Mouse (Mus musculus): Measurements from ENCODE around the gene Gprc5b. TPM values are rescaled to one million over a fixed set of nuclear protein-coding genes. Genes with fewer than 3 reads are reported as not detected.

Gene Gprc5b
- polyA plus RNA-seq, 1 experiment from 2014 or later, result 4.9 TPM

DNA sequence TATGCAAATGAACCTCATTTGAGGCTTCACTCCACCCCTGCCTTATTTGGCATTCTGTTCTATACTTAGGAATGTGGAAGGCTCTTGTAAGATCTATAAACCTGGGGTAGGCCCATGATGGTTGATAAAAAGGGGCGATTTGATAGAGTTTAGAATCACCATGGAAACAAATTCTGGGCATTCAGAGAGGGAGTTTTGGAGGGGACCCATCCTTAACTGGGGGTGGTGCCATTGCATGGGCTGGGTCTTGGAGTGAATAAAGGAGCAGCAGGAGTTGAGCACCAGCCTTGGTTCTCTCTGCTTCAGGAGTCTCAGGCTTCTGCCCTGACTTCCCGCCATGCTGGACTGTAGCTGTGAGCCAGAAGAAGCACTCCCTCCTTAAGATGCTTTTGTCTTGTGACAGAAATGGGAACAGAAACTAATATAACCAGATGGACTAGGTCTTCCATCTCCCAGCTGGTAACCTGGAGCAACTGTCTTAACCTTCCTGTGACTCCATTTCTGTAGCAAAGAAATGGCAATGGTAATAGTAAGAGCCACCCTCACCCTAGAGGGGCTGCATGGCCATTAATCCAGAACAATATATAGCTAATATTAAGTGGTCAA is 46.2 kb downstream of the Gprc5b start:
- no peaks in the 10 kb centered on the region for H3K9me3 ChIP-seq (ENCODE audit: control insufficient read depth, low read length)

DNA sequence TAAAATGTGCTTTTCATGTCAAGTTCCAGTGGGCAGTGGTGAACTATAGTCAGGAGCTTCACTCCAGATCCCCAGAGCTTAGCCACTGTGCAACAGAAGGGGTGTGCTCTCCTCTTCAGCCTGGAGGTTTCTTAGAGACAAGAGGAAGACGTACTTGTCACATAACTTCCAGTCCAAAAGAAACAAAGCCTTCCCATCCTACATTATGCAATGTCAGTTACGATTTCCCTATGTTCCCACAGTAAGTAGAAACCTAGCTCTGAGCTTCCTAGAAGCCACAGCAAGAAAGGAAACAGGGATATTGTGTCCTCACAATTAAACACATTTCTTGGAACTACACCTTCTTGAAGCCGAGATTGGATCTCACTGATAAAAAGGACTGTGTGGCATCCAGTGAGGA is 47.8 kb downstream of the Gprc5b start:
- Histone ChIP-seq H3K27ac (ENCODE audit: low read depth, low read length) (no peak overlapping the region), H3K4me3 (ENCODE audit: low read depth, low read length) (no peak overlapping the region), H3K9ac (replicated peaks; ENCODE audit: low read depth, low read length) (no peak overlapping the region), H3K27me3 (ENCODE audit: control insufficient read depth, insufficient read depth, low read length) (no peaks in the 10 kb centered on the region), H3K4me2 (ENCODE audit: low read depth, low read length) (no peak overlapping the region), H3K36me3 (ENCODE audit: control insufficient read depth, insufficient read depth, low read length) (no peaks in the 10 kb centered on the region), H3K4me1 (ENCODE audit: control insufficient read depth, insufficient read depth, low read length) (no peaks in the 10 kb centered on the region), H3K9me3 (ENCODE audit: control insufficient read depth, low read length) (no peaks in the 10 kb centered on the region)
- WGBS, result 73% methylated on average over 3 of the region's 3 CpGs
- ATAC-seq (ENCODE audit: low read depth), result no peak

More for the DNA sequence above, 46.2 kb downstream of the Gprc5b start:
- H3K27me3 ChIP-seq (ENCODE audit: control insufficient read depth, insufficient read depth, low read length), result no peaks in the 10 kb centered on the region
- no peaks in the 10 kb centered on the region for H3K36me3 ChIP-seq (ENCODE audit: control insufficient read depth, insufficient read depth, low read length)
- H3K4me1 ChIP-seq (ENCODE audit: control insufficient read depth, insufficient read depth, low read length), result no peaks in the 10 kb centered on the region
- no peak overlapping the region for H3K9ac ChIP-seq (replicated peaks; ENCODE audit: low read depth, low read length)
- H3K4me3 ChIP-seq (ENCODE audit: low read depth, low read length), result no peak overlapping the region
- H3K4me2 ChIP-seq (ENCODE audit: low read depth, low read length), result no peak overlapping the region
- WGBS, result 65% methylated on average over 2 of the region's 2 CpGs
- no peak overlapping the region for H3K27ac ChIP-seq (ENCODE audit: low read depth, low read length)
- ATAC-seq (ENCODE audit: low read depth), result no peak

DNA sequence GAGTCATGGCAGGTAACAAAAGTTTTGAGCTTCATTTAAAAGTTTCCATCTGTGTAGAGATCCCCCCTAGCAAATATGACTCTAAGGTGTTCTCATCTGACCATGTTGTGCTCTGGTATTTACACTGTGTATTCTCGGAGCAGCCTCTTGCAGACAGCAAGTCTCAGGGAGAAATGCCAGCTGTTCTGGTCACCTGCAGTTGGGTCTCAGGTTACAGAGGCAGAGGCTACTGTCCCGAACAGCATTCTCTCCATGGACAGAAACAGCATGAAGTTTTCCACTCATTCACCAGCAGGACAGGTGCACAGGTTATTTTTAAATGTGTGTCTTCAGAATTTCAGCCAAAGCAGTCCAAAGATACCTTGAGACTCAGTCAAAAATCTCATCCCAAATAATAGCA is 50.1 kb downstream of the Gprc5b start:
- Histone ChIP-seq H3K27ac (ENCODE audit: low read depth, low read length) (no peak overlapping the region), H3K27me3 (ENCODE audit: control insufficient read depth, insufficient read depth, low read length) (no peaks in the 10 kb centered on the region), H3K36me3 (ENCODE audit: control insufficient read depth, insufficient read depth, low read length) (no peaks in the 10 kb centered on the region), H3K4me3 (ENCODE audit: low read depth, low read length) (no peak overlapping the region), H3K9me3 (ENCODE audit: control insufficient read depth, low read length) (no peaks in the 10 kb centered on the region), H3K9ac (replicated peaks; ENCODE audit: low read depth, low read length) (no peak overlapping the region), H3K4me1 (ENCODE audit: control insufficient read depth, insufficient read depth, low read length) (no peaks in the 10 kb centered on the region), H3K4me2 (ENCODE audit: low read depth, low read length) (no peak overlapping the region)
- no peak for ATAC-seq (ENCODE audit: low read depth)
- WGBS, result 32% methylated on average over 2 of the region's 2 CpGs

DNA sequence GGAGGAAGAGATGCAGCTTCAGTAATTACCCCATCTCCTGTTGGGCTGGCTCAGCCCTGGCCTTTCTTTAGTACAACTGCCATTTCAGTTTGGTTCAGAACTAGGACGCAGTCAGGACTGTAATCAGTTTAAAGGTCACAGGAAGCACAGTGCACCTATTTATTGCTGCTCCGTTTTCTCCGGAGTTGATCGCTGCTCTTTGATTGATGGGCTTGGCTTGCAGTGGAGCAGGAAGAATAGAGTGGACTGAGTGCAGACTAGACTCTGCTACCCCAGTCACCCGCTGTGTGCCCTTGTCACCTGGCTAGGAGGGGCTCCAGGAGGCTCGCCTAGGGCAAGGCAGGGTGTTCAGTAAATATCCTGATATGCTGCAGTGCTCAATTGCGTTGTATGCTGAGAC is 51.8 kb downstream of the Gprc5b start:
- Histone ChIP-seq H3K4me1 (ENCODE audit: control insufficient read depth, insufficient read depth, low read length) (no peaks in the 10 kb centered on the region), H3K36me3 (ENCODE audit: control insufficient read depth, insufficient read depth, low read length) (no peaks in the 10 kb centered on the region), H3K4me2 (ENCODE audit: low read depth, low read length) (no peak overlapping the region), H3K9me3 (ENCODE audit: control insufficient read depth, low read length) (no peaks in the 10 kb centered on the region), H3K4me3 (ENCODE audit: low read depth, low read length) (no peak overlapping the region), H3K27ac (ENCODE audit: low read depth, low read length) (no peak overlapping the region), H3K9ac (replicated peaks; ENCODE audit: low read depth, low read length) (no peak overlapping the region), H3K27me3 (ENCODE audit: control insufficient read depth, insufficient read depth, low read length) (no peaks in the 10 kb centered on the region)
- 28% methylated on average over 7 of the region's 7 CpGs for WGBS
- ATAC-seq (ENCODE audit: low read depth), result peak; percentile 49; the same call in 1 of the 2 replicates

DNA sequence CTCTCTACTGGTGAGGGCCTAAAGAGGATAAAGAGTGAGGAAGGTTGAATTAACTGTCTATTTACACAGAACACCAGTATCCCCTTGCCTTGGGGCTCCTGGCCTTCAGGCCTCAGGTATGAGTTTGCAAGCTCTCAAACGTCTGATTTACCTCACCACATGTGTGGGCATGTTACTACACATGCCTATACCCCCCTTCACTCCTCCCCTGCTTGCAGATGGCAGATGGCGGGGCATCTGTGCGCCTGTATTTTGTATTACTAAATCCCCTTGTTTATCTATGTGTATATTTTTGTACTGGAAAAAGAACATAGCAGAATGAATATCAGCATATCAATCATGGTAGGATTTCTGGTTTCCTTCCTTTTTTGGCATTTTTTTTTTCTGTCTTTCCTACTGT is 52.7 kb downstream of the Gprc5b start:
- H3K9me3 ChIP-seq (ENCODE audit: control insufficient read depth, low read length), result no peaks in the 10 kb centered on the region
- H3K9ac ChIP-seq (replicated peaks; ENCODE audit: low read depth, low read length), result no peak overlapping the region
- WGBS, result 78% methylated on average over 3 of the region's 3 CpGs
- ATAC-seq (ENCODE audit: low read depth), result no peak
- H3K36me3 ChIP-seq (ENCODE audit: control insufficient read depth, insufficient read depth, low read length), result no peaks in the 10 kb centered on the region
- H3K4me1 ChIP-seq (ENCODE audit: control insufficient read depth, insufficient read depth, low read length), result no peaks in the 10 kb centered on the region
- no peak overlapping the region for H3K4me3 ChIP-seq (ENCODE audit: low read depth, low read length)
- H3K4me2 ChIP-seq (ENCODE audit: low read depth, low read length), result no peak overlapping the region
- H3K27ac ChIP-seq (ENCODE audit: low read depth, low read length), result no peak overlapping the region
- no peaks in the 10 kb centered on the region for H3K27me3 ChIP-seq (ENCODE audit: control insufficient read depth, insufficient read depth, low read length)

DNA sequence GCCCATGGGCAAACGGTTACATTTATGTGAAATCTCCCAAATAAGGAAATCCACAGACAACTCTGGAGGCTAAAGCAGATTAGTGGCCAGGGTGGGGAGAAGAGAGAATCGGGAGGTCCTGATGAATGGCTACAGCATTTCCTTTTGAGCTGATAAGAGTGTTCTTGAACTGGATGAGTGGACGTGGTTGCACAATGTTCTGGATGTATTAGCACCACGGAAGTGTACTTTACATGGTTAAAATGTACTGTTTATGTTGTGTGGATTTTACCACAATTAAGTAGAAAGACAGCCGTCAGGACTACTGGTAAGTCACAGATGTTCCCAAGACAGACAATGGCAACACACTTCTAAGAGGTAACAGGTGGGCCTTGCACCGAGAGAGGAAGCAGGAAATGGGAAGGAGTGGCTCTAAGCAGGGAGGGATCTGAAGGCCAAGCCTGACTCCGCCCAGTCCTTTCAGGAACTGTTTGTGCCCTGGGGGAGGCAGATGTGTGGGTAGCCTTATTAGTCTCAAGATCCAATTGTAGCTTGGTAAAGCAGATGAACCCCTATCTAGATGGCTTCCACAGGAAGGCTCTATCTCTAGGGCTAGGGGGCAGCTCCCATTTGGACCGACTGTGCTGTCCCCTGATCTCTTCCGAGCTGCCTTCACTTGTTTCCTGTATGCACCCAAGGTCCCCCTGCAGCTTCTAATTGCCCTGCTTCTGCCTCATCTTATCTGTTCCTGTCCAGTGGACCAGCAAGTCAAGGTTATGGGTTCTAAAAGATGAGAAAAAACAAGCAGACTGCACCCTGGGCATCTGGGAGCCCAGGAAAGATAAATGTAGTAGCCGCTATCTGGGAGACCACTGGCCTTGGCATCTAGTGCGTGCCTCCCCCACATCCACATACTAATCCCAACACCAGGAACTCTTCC is 57.3 kb downstream of the Gprc5b start:
- ATAC-seq (ENCODE audit: low read depth), result no peak
- no peaks in the 10 kb centered on the region for H3K27me3 ChIP-seq (ENCODE audit: control insufficient read depth, insufficient read depth, low read length)
- no peak overlapping the region for H3K4me3 ChIP-seq (ENCODE audit: low read depth, low read length)
- 80% methylated on average over 11 of the region's 11 CpGs for WGBS
- H3K9ac ChIP-seq (replicated peaks; ENCODE audit: low read depth, low read length), result no peak overlapping the region
- H3K4me1 ChIP-seq (ENCODE audit: control insufficient read depth, insufficient read depth, low read length), result no peaks in the 10 kb centered on the region
- no peaks in the 10 kb centered on the region for H3K9me3 ChIP-seq (ENCODE audit: control insufficient read depth, low read length)
- no peak overlapping the region for H3K4me2 ChIP-seq (ENCODE audit: low read depth, low read length)
- no peak overlapping the region for H3K27ac ChIP-seq (ENCODE audit: low read depth, low read length)
- H3K36me3 ChIP-seq (ENCODE audit: control insufficient read depth, insufficient read depth, low read length), result no peaks in the 10 kb centered on the region

DNA sequence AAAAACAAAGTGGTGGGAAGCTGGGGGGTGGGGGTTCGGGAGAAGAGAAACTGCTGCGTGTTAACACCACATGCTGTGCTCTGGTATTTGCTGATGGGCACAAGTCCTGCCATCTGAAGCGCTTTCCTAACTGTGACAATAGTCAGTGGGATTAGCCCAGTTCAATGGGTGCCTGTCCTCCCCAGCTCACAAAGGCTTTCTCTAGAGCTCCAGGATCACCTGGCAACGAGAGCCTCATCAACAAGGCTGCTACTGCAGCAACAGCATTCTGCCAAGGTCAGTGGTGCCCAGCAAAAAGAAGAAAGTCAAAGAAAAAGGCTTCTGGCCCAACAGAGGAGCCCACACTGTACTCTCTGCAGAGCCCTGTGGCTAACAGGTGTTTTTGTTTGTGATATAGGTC is 58.2 kb downstream of the Gprc5b start:
- H3K4me1 ChIP-seq (ENCODE audit: control insufficient read depth, insufficient read depth, low read length), result no peaks in the 10 kb centered on the region
- 20% methylated on average over 4 of the region's 4 CpGs for WGBS
- ATAC-seq (ENCODE audit: low read depth), result no peak

DNA sequence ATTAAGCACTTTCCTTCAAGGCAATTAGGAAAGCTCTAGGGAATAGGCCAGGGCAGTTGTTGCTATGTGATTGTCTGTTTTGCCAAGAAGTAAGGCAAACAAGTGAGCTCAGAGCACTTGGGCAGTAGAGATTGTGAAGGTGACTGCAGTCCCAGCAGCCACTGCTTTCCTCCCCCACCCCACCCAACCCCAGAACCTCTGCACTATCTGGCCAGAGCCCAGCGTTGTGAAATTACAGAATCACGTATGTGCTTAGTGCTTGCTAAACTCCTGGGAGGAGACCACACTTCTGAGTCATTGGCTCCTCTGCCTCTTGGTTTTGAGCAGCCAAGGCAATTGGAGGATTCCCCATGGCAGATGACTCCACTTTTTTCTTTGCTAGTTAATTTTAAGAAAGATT is 59.7 kb downstream of the Gprc5b start:
- no peaks in the 10 kb centered on the region for H3K27me3 ChIP-seq (ENCODE audit: control insufficient read depth, insufficient read depth, low read length)
- WGBS, result 77% methylated on average over 2 of the region's 2 CpGs
- no peak overlapping the region for H3K9ac ChIP-seq (replicated peaks; ENCODE audit: low read depth, low read length)
- no peak overlapping the region for H3K4me3 ChIP-seq (ENCODE audit: low read depth, low read length)
- no peaks in the 10 kb centered on the region for H3K36me3 ChIP-seq (ENCODE audit: control insufficient read depth, insufficient read depth, low read length)
- H3K4me1 ChIP-seq (ENCODE audit: control insufficient read depth, insufficient read depth, low read length), result no peaks in the 10 kb centered on the region
- no peak overlapping the region for H3K27ac ChIP-seq (ENCODE audit: low read depth, low read length)
- ATAC-seq (ENCODE audit: low read depth), result no peak
- H3K4me2 ChIP-seq (ENCODE audit: low read depth, low read length), result no peak overlapping the region
- no peaks in the 10 kb centered on the region for H3K9me3 ChIP-seq (ENCODE audit: control insufficient read depth, low read length)

More for the DNA sequence above, 58.2 kb downstream of the Gprc5b start:
- Histone ChIP-seq H3K27me3 (ENCODE audit: control insufficient read depth, insufficient read depth, low read length) (no peaks in the 10 kb centered on the region), H3K4me2 (ENCODE audit: low read depth, low read length) (no peak overlapping the region), H3K4me3 (ENCODE audit: low read depth, low read length) (no peak overlapping the region), H3K9me3 (ENCODE audit: control insufficient read depth, low read length) (no peaks in the 10 kb centered on the region), H3K27ac (ENCODE audit: low read depth, low read length) (no peak overlapping the region), H3K9ac (replicated peaks; ENCODE audit: low read depth, low read length) (no peak overlapping the region), H3K36me3 (ENCODE audit: control insufficient read depth, insufficient read depth, low read length) (no peaks in the 10 kb centered on the region)
